Mouse (Mus musculus): ENCODE measurements around the gene Actn2. TPM values are rescaled to one million over a fixed set of nuclear protein-coding genes. Genes with fewer than 3 reads are reported as not detected.
A peak's percentile ranks its signal among the peaks of the same experiment; 100 is the strongest.

The Actn2 gene
- polyA plus RNA-seq (2015; fragmentation: Nextera tagmentation; extraction: Ambion mirVana): 1.3 and 1.9 TPM in 2 replicates

GRCm38 (mm10) chr13:12340183-12340975, at the start of gene Actn2:
Gene Actn2, minus strand, starts transcription at chr13:12340760.
- peak within 1 kb of the TSS; percentile 65 for H3K9ac ChIP-seq
- under 1% methylated on average over 43 of the region's 43 CpGs for WGBS
- peaks cover 6% of the 10 kb centered on the region; the same call in 1 of the 2 replicates for H3K27me3 ChIP-seq
- 0 out of 2 replicates have a peak, but pooled peaks cover 3% of the 10 kb centered on the region for H3K4me1 ChIP-seq
- no peak within 1 kb of the TSS for H3K27ac ChIP-seq
- no peaks in the 10 kb centered on the region for H3K36me3 ChIP-seq (ENCODE audit: poor library complexity, severe bottlenecking)
- H3K9me3 ChIP-seq (replicated peaks): no peaks in the 10 kb centered on the region
- ATAC-seq: peak; percentile 100
- peak within 1 kb of the TSS; percentile 43 for H3K4me3 ChIP-seq
- H3K4me2 ChIP-seq: peak within 1 kb of the TSS; percentile 73

GRCm38 (mm10) chr13:12386286-12386685, 45.7 kb upstream of the Actn2 start:
- Histone ChIP-seq H3K9ac (no peak overlapping the region), H3K27ac (no peak overlapping the region), H3K4me3 (no peak overlapping the region), H3K36me3 (ENCODE audit: poor library complexity, severe bottlenecking) (no peaks in the 10 kb centered on the region), H3K9me3 (replicated peaks) (no peaks in the 10 kb centered on the region), H3K4me1 (no peaks in the 10 kb centered on the region), H3K27me3 (no peaks in the 10 kb centered on the region), H3K4me2 (no peak overlapping the region)
- peak; percentile 59; the same call in 1 of the 2 replicates for ATAC-seq

- no peaks in the 10 kb centered on the region for H3K27me3 ChIP-seq
- H3K9ac ChIP-seq: no peak overlapping the region
- no peaks in the 10 kb centered on the region for H3K9me3 ChIP-seq (replicated peaks)
- no peak overlapping the region for H3K27ac ChIP-seq
- no peaks in the 10 kb centered on the region for H3K4me1 ChIP-seq
- no peak overlapping the region for H3K4me2 ChIP-seq
- no peaks in the 10 kb centered on the region for H3K36me3 ChIP-seq (ENCODE audit: poor library complexity, severe bottlenecking)
- no peak overlapping the region for H3K4me3 ChIP-seq
- ATAC-seq: no peak
Observed at GRCm38 (mm10) chr13:12384796-12385195, 44.2 kb upstream of the Actn2 start.

GRCm38 (mm10) chr13:12376778-12377177, 36.2 kb upstream of the Actn2 start:
- no peak overlapping the region for H3K9ac ChIP-seq
- no peaks in the 10 kb centered on the region for H3K4me1 ChIP-seq
- no peak for ATAC-seq
- 0 out of 2 replicates have a peak, but pooled peaks cover 3% of the 10 kb centered on the region for H3K27me3 ChIP-seq
- H3K4me3 ChIP-seq: no peak overlapping the region
- no peaks in the 10 kb centered on the region for H3K9me3 ChIP-seq (replicated peaks)
- H3K4me2 ChIP-seq: no peak overlapping the region
- H3K27ac ChIP-seq: no peak overlapping the region
- 50% methylated on average over 1 of the region's 1 CpGs for WGBS
- no peaks in the 10 kb centered on the region for H3K36me3 ChIP-seq (ENCODE audit: poor library complexity, severe bottlenecking)

GRCm38 (mm10) chr13:12372755-12373154, 32.2 kb upstream of the Actn2 start:
- no peak overlapping the region for H3K27ac ChIP-seq
- no peaks in the 10 kb centered on the region for H3K4me1 ChIP-seq
- H3K4me3 ChIP-seq: no peak overlapping the region
- 92% methylated on average over 3 of the region's 3 CpGs for whole genome bisulfite sequencing
- H3K27me3 ChIP-seq: 0 out of 2 replicates have a peak, but pooled peaks cover 1% of the 10 kb centered on the region
- no peak overlapping the region for H3K4me2 ChIP-seq
- no peaks in the 10 kb centered on the region for H3K9me3 ChIP-seq (replicated peaks)
- H3K9ac ChIP-seq: no peak overlapping the region
- no peak for ATAC-seq
- no peaks in the 10 kb centered on the region for H3K36me3 ChIP-seq (ENCODE audit: poor library complexity, severe bottlenecking)

GRCm38 (mm10) chr13:12369930-12370329, 29.4 kb upstream of the Actn2 start:
- Histone ChIP-seq H3K27ac (no peak overlapping the region), H3K4me1 (no peaks in the 10 kb centered on the region), H3K9me3 (replicated peaks) (no peaks in the 10 kb centered on the region), H3K4me3 (no peak overlapping the region), H3K27me3 (no peaks in the 10 kb centered on the region), H3K36me3 (ENCODE audit: poor library complexity, severe bottlenecking) (no peaks in the 10 kb centered on the region), H3K9ac (no peak overlapping the region), H3K4me2 (no peak overlapping the region)
- no peak for ATAC-seq
- 92% methylated on average over 11 of the region's 11 CpGs for WGBS

GRCm38 (mm10) chr13:12369041-12369621, 28.6 kb upstream of the Actn2 start:
- no peak overlapping the region for H3K4me2 ChIP-seq

GRCm38 (mm10) chr13:12361486-12361885, 20.9 kb upstream of the Actn2 start:
- Histone ChIP-seq H3K36me3 (ENCODE audit: poor library complexity, severe bottlenecking) (no peaks in the 10 kb centered on the region), H3K27me3 (no peaks in the 10 kb centered on the region), H3K9ac (no peak overlapping the region), H3K4me3 (no peak overlapping the region), H3K4me1 (no peaks in the 10 kb centered on the region), H3K27ac (no peak overlapping the region), H3K9me3 (replicated peaks) (0 out of 2 replicates have a peak, but pooled peaks cover 3% of the 10 kb centered on the region), H3K4me2 (no peak overlapping the region)
- WGBS: 79% methylated on average over 4 of the region's 4 CpGs
- no peak for ATAC-seq

More at GRCm38 (mm10) chr13:12369041-12369621, 28.6 kb upstream of the Actn2 start:
- no peak overlapping the region for H3K4me3 ChIP-seq
- 62% methylated on average over 8 of the region's 8 CpGs for WGBS
- H3K27ac ChIP-seq: no peak overlapping the region
- H3K4me1 ChIP-seq: no peaks in the 10 kb centered on the region
- no peaks in the 10 kb centered on the region for H3K27me3 ChIP-seq
- no peaks in the 10 kb centered on the region for H3K9me3 ChIP-seq (replicated peaks)
- H3K9ac ChIP-seq: no peak overlapping the region
- H3K36me3 ChIP-seq (ENCODE audit: poor library complexity, severe bottlenecking): no peaks in the 10 kb centered on the region
- no peak for ATAC-seq

GRCm38 (mm10) chr13:12357554-12357953, 17.0 kb upstream of the Actn2 start:
- Histone ChIP-seq H3K27ac (no peak overlapping the region), H3K9ac (no peak overlapping the region), H3K4me2 (no peak overlapping the region), H3K4me3 (no peak overlapping the region), H3K4me1 (no peaks in the 10 kb centered on the region), H3K36me3 (ENCODE audit: poor library complexity, severe bottlenecking) (no peaks in the 10 kb centered on the region), H3K27me3 (no peaks in the 10 kb centered on the region), H3K9me3 (replicated peaks) (no peaks in the 10 kb centered on the region)
- ATAC-seq: no peak
- 83% methylated on average over 5 of the region's 5 CpGs for WGBS

GRCm38 (mm10) chr13:12356184-12356583, 15.6 kb upstream of the Actn2 start:
- no peak for ATAC-seq
- H3K4me3 ChIP-seq: no peak overlapping the region
- 77% methylated on average over 4 of the region's 4 CpGs for WGBS
- H3K27me3 ChIP-seq: no peaks in the 10 kb centered on the region
- H3K9me3 ChIP-seq (replicated peaks): no peaks in the 10 kb centered on the region
- no peak overlapping the region for H3K4me2 ChIP-seq
- no peak overlapping the region for H3K27ac ChIP-seq
- H3K4me1 ChIP-seq: no peaks in the 10 kb centered on the region
- no peaks in the 10 kb centered on the region for H3K36me3 ChIP-seq (ENCODE audit: poor library complexity, severe bottlenecking)
- no peak overlapping the region for H3K9ac ChIP-seq

- no peak for ATAC-seq
- 81% methylated on average over 13 of the region's 13 CpGs for WGBS
- no peak overlapping the region for H3K9ac ChIP-seq
Observed at GRCm38 (mm10) chr13:12349197-12349824, 8.8 kb upstream of the Actn2 start.

GRCm38 (mm10) chr13:12346837-12347236, 6.3 kb upstream of the Actn2 start:
- H3K27ac ChIP-seq: no peak overlapping the region
- no peaks in the 10 kb centered on the region for H3K36me3 ChIP-seq (ENCODE audit: poor library complexity, severe bottlenecking)
- no peak overlapping the region for H3K9ac ChIP-seq
- H3K9me3 ChIP-seq (replicated peaks): no peaks in the 10 kb centered on the region
- no peak overlapping the region for H3K4me2 ChIP-seq
- no peak for ATAC-seq
- H3K4me1 ChIP-seq: no peaks in the 10 kb centered on the region
- H3K27me3 ChIP-seq: no peaks in the 10 kb centered on the region
- H3K4me3 ChIP-seq: no peak overlapping the region
- WGBS: 48% methylated on average over 3 of the region's 3 CpGs

More at GRCm38 (mm10) chr13:12349197-12349824, 8.8 kb upstream of the Actn2 start:
- Histone ChIP-seq H3K27ac (no peak overlapping the region), H3K4me2 (no peak overlapping the region), H3K27me3 (no peaks in the 10 kb centered on the region), H3K4me3 (no peak overlapping the region), H3K36me3 (ENCODE audit: poor library complexity, severe bottlenecking) (no peaks in the 10 kb centered on the region), H3K9me3 (replicated peaks) (no peaks in the 10 kb centered on the region), H3K4me1 (no peaks in the 10 kb centered on the region)
